Mouse (Mus musculus) kidney, adult 2 months (tissue): Measurements from ENCODE around the gene Rab5b. TPM values are rescaled to one million over a fixed set of nuclear protein-coding genes. Genes with fewer than 3 reads are reported as not detected.

Experiments
- DNase-seq: peaks from one replicate; pipeline ENCODE4 v3.0.0; 2021
- H3K27ac ChIP-seq: fragments of 200-500 bp; 2 replicates; pipeline ENCODE4 v1.5.1; 2012; ENCODE audit warnings: low read depth, low read length, control low read depth, inconsistent platforms; ENCODE audit not compliant: insufficient read depth
- H3K27me3 ChIP-seq: fragments of 200-500 bp; replicated peaks from 2 replicates; pipeline ENCODE4 v1.6.1; 2012; ENCODE audit warnings: mild to moderate bottlenecking, moderate library complexity, low read length, inconsistent platforms; ENCODE audit not compliant: control insufficient read depth, insufficient read depth
- H3K36me3 ChIP-seq: fragments of 200-500 bp; 2 replicates; pipeline ENCODE4 v1.6.1; 2012; ENCODE audit warnings: mild to moderate bottlenecking, moderate library complexity, low read length, inconsistent platforms; ENCODE audit not compliant: control insufficient read depth, insufficient read depth
- H3K4me1 ChIP-seq: fragments of 200-500 bp; 2 replicates; pipeline ENCODE4 v1.6.1; 2011; ENCODE audit warnings: low read length; ENCODE audit not compliant: control insufficient read depth, insufficient read depth
- H3K4me3 ChIP-seq: fragments of 200-500 bp; 2 replicates; pipeline ENCODE4 v1.5.1; 2011; ENCODE audit warnings: mild to moderate bottlenecking, low read depth, low read length, control low read depth; ENCODE audit not compliant: insufficient read depth
- CTCF ChIP-seq: fragments of 200-500 bp; conservative IDR thresholded peaks from 2 replicates; pipeline ENCODE4 v1.5.1; 2011; ENCODE audit warnings: low read depth, mild to moderate bottlenecking, control low read depth, low read length, moderate library complexity, mixed read lengths; ENCODE audit not compliant: insufficient read depth, insufficient read length
- POLR2A ChIP-seq: fragments of 200-500 bp; IDR thresholded peaks from one replicate; pipeline ENCODE4 v1.6.1; 2011; ENCODE audit warnings: low read depth, low read length, control low read depth
- WGBS: fragments of 180-500 bp; shearing (Covaris S2); methylation state at CpG from one replicate; pipeline ENCODE4 v1.1.7; 2018; 5-methylcytosine and 5-hydroxymethylcytosine counted together
- polyA plus RNA-seq: library from polyadenylated mRNA; depleted of rRNA; stranded (reverse); fragments of >200 nt; gene quantifications from 2 replicates; pipeline ENCODE4 v1.2.3, GENCODE M21; 2012

The Rab5b gene
- polyA plus RNA-seq, 1 experiment, result 111 TPM

- Histone ChIP-seq H3K4me1 (peaks cover 3% of the 10 kb centered on the region; the same call in 1 of the 2 replicates), H3K4me3 (no peak overlapping the region), H3K36me3 (no peaks in the 10 kb centered on the region), H3K27me3 (no peaks in the 10 kb centered on the region), H3K27ac (no peak overlapping the region)
- no peak for DNase-seq
- TF ChIP-seq CTCF (no peak), POLR2A (no peak)
- WGBS, result 98% methylated on average over 2 of the region's 2 CpGs
Observed at GRCm38 (mm10) chr10:128665806-128666205, 30.3 kb downstream of the Rab5b start.

GRCm38 (mm10) chr10:128665307-128665706, 30.8 kb downstream of the Rab5b start:
- TF ChIP-seq CTCF (no peak), POLR2A (no peak)
- 91% methylated on average over 3 of the region's 3 CpGs for WGBS
- Histone ChIP-seq H3K4me1 (peaks cover 3% of the 10 kb centered on the region; the same call in 1 of the 2 replicates), H3K27ac (no peak overlapping the region), H3K27me3 (no peaks in the 10 kb centered on the region), H3K4me3 (no peak overlapping the region), H3K36me3 (no peaks in the 10 kb centered on the region)
- no peak for DNase-seq

- Histone ChIP-seq H3K27me3 (no peaks in the 10 kb centered on the region), H3K27ac (no peak overlapping the region), H3K4me1 (peaks cover 3% of the 10 kb centered on the region; the same call in 1 of the 2 replicates), H3K36me3 (no peaks in the 10 kb centered on the region), H3K4me3 (no peak overlapping the region)
- TF ChIP-seq POLR2A, result no peak
- DNase-seq, result no peak
- 74% methylated on average over 3 of the region's 3 CpGs for WGBS
Observed at GRCm38 (mm10) chr10:128664808-128665207, 31.3 kb downstream of the Rab5b start.

- TF ChIP-seq POLR2A (no peak), CTCF (no peak)
- H3K27me3 ChIP-seq, result no peaks in the 10 kb centered on the region
- H3K4me3 ChIP-seq, result no peak overlapping the region
- H3K27ac ChIP-seq, result no peak overlapping the region
- 61% methylated on average over 5 of the region's 5 CpGs for WGBS
- peaks cover 2% of the 10 kb centered on the region; the same call in 1 of the 2 replicates for H3K4me1 ChIP-seq
- H3K36me3 ChIP-seq, result no peaks in the 10 kb centered on the region
- DNase-seq, result no peak
Observed at GRCm38 (mm10) chr10:128663441-128664220, 32.4 kb downstream of the Rab5b start.

- Histone ChIP-seq H3K27ac (no peak overlapping the region; the same call in 1 of the 2 replicates), H3K4me3 (no peak overlapping the region), H3K36me3 (no peaks in the 10 kb centered on the region), H3K27me3 (no peaks in the 10 kb centered on the region), H3K4me1 (no peaks in the 10 kb centered on the region)
- no peak for DNase-seq
- no peak for TF ChIP-seq POLR2A
- no peak for TF ChIP-seq CTCF
Observed at GRCm38 (mm10) chr10:128662465-128662864, 33.6 kb downstream of the Rab5b start.

- no peaks in the 10 kb centered on the region for H3K27me3 ChIP-seq
- DNase-seq, result no peak
- TF ChIP-seq POLR2A, result no peak
- TF ChIP-seq CTCF, result no peak
- no peak overlapping the region for H3K4me3 ChIP-seq
- H3K4me1 ChIP-seq, result peaks cover 15% of the 10 kb centered on the region; the same call in 1 of the 2 replicates
- H3K27ac ChIP-seq, result no peak overlapping the region
- no peaks in the 10 kb centered on the region for H3K36me3 ChIP-seq
- WGBS, result 51% methylated on average over 9 of the region's 9 CpGs
Observed at GRCm38 (mm10) chr10:128659490-128659889, 36.6 kb downstream of the Rab5b start.

GRCm38 (mm10) chr10:128657844-128658243, 38.2 kb downstream of the Rab5b start:
- 35% methylated on average over 9 of the region's 9 CpGs for WGBS

More at GRCm38 (mm10) chr10:128657844-128658243, 38.2 kb downstream of the Rab5b start:
- H3K4me1 ChIP-seq, result peaks cover 15% of the 10 kb centered on the region; the same call in 1 of the 2 replicates
- H3K4me3 ChIP-seq, result no peak overlapping the region
- TF ChIP-seq POLR2A, result no peak
- TF ChIP-seq CTCF, result no peak
- no peaks in the 10 kb centered on the region for H3K27me3 ChIP-seq
- no peaks in the 10 kb centered on the region for H3K36me3 ChIP-seq
- H3K27ac ChIP-seq, result no peak overlapping the region
- DNase-seq, result peak; percentile 67
